Mouse (Mus musculus) embryonic facial prominence, embryonic 10.5 days (tissue): ENCODE data around the gene Tbc1d22a. TPM values are rescaled to one million over a fixed set of nuclear protein-coding genes. Genes with fewer than 3 reads are reported as not detected.
"Not testable (repeated sequence)": the region's sequence is repeated elsewhere in the genome, so short reads cannot be mapped to it uniquely, and the experiment has no call there.

ENCODE experiments used
- DNase-seq: peaks from one replicate; pipeline ENCODE4 v3.0.0-alpha.2; 2017; ENCODE audit warnings: low spot score
- H3K27ac ChIP-seq: fragments of 300-500 bp; sonication (generic); replicated peaks from 2 replicates; pipeline ENCODE4 v1.5.1; 2016; ENCODE audit warnings: mild to moderate bottlenecking
- H3K27me3 ChIP-seq: fragments of 300-500 bp; sonication (generic); replicated peaks from 2 replicates; pipeline ENCODE4 v1.6.1; 2016; ENCODE audit warnings: low read depth, mild to moderate bottlenecking; ENCODE audit not compliant: poor library complexity, severe bottlenecking
- H3K36me3 ChIP-seq: fragments of 300-500 bp; sonication (generic); replicated peaks from 2 replicates; pipeline ENCODE4 v1.6.1; 2016; ENCODE audit warnings: mild to moderate bottlenecking, moderate library complexity
- H3K4me1 ChIP-seq: fragments of 300-500 bp; sonication (generic); 2 replicates; pipeline ENCODE4 v1.6.1; 2016
- H3K4me3 ChIP-seq: fragments of 300-500 bp; sonication (generic); 2 replicates; pipeline ENCODE4 v1.5.1; 2016; ENCODE audit warnings: mild to moderate bottlenecking, moderate library complexity
- H3K9me3 ChIP-seq: fragments of 300-500 bp; sonication (generic); 2 replicates; pipeline ENCODE4 v1.6.1; 2016; ENCODE audit warnings: mild to moderate bottlenecking
- WGBS: fragments of 180-500 bp; shearing (Covaris S2); methylation state at CpG from one replicate; pipeline ENCODE4 v1.1.7; 2016; 5-methylcytosine and 5-hydroxymethylcytosine counted together
- polyA plus RNA-seq: library from polyadenylated mRNA; unstranded; fragments of >200 nt; fragmentation: Nextera tagmentation; extraction: Ambion mirVana; gene quantifications from 2 replicates; pipeline ENCODE4 v1.2.1, GENCODE M21; 2016

The Tbc1d22a gene
- polyA plus RNA-seq, 1 experiment from 2014 or later = 11.2 TPM

DNA sequence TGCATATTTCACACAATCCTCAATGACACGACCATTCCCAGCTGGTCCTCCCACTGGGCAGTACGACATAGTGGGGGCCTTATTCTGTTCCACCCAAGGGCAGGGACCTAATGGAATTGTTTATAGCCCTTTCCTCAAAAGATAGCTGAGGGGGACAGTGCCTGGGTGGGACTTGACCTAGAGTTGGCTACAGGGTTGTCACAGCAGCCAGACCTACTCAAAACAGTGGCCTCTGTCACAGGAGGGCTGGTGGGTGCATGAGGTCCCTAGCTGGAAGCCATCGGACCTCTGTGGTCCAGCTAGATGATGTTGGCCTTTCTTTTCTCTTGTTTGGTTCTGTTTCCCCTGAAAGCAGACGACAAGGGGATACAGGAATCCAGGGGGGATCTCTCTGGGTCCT lies 14.8 kb upstream of the Tbc1d22a start:
- Histone ChIP-seq H3K27ac (no peak overlapping the region), H3K4me3 (no peak overlapping the region), H3K9me3 (peaks cover 2% of the 10 kb centered on the region; the same call in 1 of the 2 replicates), H3K27me3 (no peaks in the 10 kb centered on the region), H3K36me3 (no peaks in the 10 kb centered on the region), H3K4me1 (peaks cover 21% of the 10 kb centered on the region)
- 78% methylated on average over 4 of the region's 4 CpGs for WGBS
- no peak for DNase-seq

DNA sequence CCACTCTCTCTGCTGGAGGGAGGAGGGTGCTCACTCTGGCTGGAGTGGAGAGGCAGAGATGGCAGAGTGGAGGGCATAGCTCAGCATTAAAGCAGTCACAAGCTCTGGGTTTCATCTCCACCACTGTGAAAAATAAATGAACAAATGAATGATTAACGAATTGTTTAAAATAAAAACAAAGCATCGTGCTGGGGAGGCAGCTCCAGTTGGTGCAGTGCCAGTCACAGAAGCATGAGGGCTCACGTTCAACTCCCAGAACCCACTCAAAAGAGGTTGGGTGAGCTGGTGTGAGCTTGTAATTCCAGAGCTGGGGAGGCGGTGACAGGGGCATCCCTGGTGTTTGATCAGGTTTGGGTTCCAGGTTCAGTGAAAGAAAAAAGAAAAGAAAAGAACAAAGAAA lies 14.1 kb upstream of the Tbc1d22a start:
- Histone ChIP-seq H3K27ac (no peak overlapping the region), H3K36me3 (no peaks in the 10 kb centered on the region), H3K4me1 (peaks cover 23% of the 10 kb centered on the region), H3K4me3 (no peak overlapping the region), H3K27me3 (no peaks in the 10 kb centered on the region), H3K9me3 (no peaks in the 10 kb centered on the region)
- WGBS = 59% methylated on average over 4 of the region's 4 CpGs
- no peak for DNase-seq

GRCm38 (mm10) chr15:86201095-86201494 lies 13.2 kb upstream of the Tbc1d22a start:
- H3K27ac ChIP-seq = no peak overlapping the region

DNA sequence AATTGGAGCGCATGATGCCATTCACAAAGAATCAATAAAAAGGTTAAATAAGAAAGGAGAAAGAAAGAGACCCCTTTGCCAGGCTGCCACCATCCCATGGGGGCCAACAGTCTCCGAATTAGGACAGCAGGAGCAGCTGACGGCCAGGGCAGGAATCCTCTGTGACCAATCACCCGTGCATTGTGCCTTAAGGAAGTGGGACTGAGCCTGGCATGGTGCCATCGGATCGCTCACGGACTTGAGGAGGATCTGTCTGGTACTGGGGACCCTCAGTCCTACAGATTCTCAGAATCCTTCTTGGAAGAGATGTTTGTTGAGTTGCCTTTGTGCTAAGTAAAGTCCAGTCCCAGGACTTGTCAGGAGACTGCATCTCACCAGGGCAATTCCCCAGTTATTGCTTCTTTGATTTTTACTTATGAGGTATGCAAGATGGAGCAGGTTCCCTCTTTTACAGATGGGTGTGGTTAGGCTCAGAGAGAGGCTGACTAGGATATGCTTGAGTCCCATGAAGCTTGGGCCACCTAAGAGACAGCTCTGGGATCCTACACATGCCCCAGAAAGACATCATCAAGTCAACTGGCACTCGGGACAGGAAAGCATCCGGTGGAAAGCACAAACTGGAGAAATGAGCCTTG lies 12.4 kb upstream of the Tbc1d22a start:
- DNase-seq = no peak
- 73% methylated on average over 9 of the region's 9 CpGs for WGBS
- no peaks in the 10 kb centered on the region for H3K9me3 ChIP-seq

More at GRCm38 (mm10) chr15:86201095-86201494, 13.2 kb upstream of the Tbc1d22a start:
- Histone ChIP-seq H3K4me1 (peaks cover 23% of the 10 kb centered on the region), H3K36me3 (no peaks in the 10 kb centered on the region), H3K4me3 (no peak overlapping the region), H3K27me3 (no peaks in the 10 kb centered on the region), H3K9me3 (no peaks in the 10 kb centered on the region)
- no peak for DNase-seq
- 50% methylated on average over 4 of the region's 4 CpGs for WGBS

GRCm38 (mm10) chr15:86202640-86203039 lies 11.6 kb upstream of the Tbc1d22a start:
- no peak overlapping the region for H3K4me3 ChIP-seq
- H3K36me3 ChIP-seq = no peaks in the 10 kb centered on the region
- WGBS = 48% methylated on average over 6 of the region's 6 CpGs
- no peaks in the 10 kb centered on the region for H3K9me3 ChIP-seq
- peak overlapping the region; percentile 27; the same call in 1 of the 2 replicates for H3K27ac ChIP-seq
- no peak for DNase-seq
- H3K27me3 ChIP-seq = no peaks in the 10 kb centered on the region
- peaks cover 23% of the 10 kb centered on the region for H3K4me1 ChIP-seq

More for the DNA sequence above, 12.4 kb upstream of the Tbc1d22a start:
- no peak overlapping the region for H3K27ac ChIP-seq
- H3K4me1 ChIP-seq = peaks cover 23% of the 10 kb centered on the region
- no peak overlapping the region for H3K4me3 ChIP-seq
- H3K27me3 ChIP-seq = no peaks in the 10 kb centered on the region
- no peaks in the 10 kb centered on the region for H3K36me3 ChIP-seq

DNA sequence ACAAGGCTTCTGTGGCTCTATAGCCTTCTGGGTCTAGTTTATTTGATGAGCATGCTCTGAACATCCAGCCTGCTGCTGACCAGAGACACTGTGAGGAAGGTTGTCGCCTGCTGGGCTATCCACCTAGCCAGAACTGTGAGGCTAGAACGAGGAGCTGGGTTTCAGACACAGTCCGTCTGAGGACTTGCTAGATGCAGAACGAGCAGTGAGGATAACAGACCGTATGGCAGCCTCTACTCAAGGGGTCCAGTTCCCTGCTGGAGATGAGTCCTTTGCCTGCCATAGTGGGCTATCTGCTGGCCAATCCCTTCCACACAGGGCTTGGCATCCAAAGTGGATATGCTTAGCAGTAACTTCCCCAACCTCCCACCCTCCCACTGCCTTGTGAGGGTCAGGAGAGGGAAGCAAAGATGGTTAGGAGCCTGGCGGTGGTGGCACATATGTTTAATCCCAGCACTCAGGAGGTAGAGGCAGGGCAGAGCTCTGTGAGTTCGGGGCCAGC lies 10.9 kb upstream of the Tbc1d22a start:
- H3K9me3 ChIP-seq = no peaks in the 10 kb centered on the region
- peaks cover 23% of the 10 kb centered on the region for H3K4me1 ChIP-seq
- DNase-seq = no peak
- H3K36me3 ChIP-seq = no peaks in the 10 kb centered on the region
- H3K27ac ChIP-seq = peak overlapping the region; percentile 57; the same call in 1 of the 2 replicates
- WGBS = 80% methylated on average over 7 of the region's 7 CpGs
- H3K27me3 ChIP-seq = no peaks in the 10 kb centered on the region
- no peak overlapping the region for H3K4me3 ChIP-seq

- Histone ChIP-seq H3K4me1 (peaks cover 23% of the 10 kb centered on the region), H3K36me3 (no peaks in the 10 kb centered on the region), H3K4me3 (peak overlapping the region; percentile 26), H3K27ac (peak overlapping the region; percentile 57), H3K27me3 (no peaks in the 10 kb centered on the region), H3K9me3 (no peaks in the 10 kb centered on the region)
- DNase-seq = peak; percentile 53
- WGBS = 43% methylated on average over 7 of the region's 7 CpGs
Observed at GRCm38 (mm10) chr15:86203942-86204561, 10.2 kb upstream of the Tbc1d22a start.

GRCm38 (mm10) chr15:86205300-86205699 lies 9.0 kb upstream of the Tbc1d22a start:
- Histone ChIP-seq H3K27me3 (no peaks in the 10 kb centered on the region), H3K36me3 (no peaks in the 10 kb centered on the region), H3K4me1 (peaks cover 23% of the 10 kb centered on the region), H3K4me3 (no peak overlapping the region), H3K27ac (no peak overlapping the region), H3K9me3 (no peaks in the 10 kb centered on the region)
- peak; percentile 48 for DNase-seq
- WGBS = 47% methylated on average over 2 of the region's 2 CpGs

GRCm38 (mm10) chr15:86206385-86206784 lies 7.9 kb upstream of the Tbc1d22a start:
- Histone ChIP-seq H3K4me3 (no peak overlapping the region), H3K9me3 (no peaks in the 10 kb centered on the region), H3K4me1 (peaks cover 23% of the 10 kb centered on the region), H3K36me3 (no peaks in the 10 kb centered on the region), H3K27me3 (no peaks in the 10 kb centered on the region), H3K27ac (no peak overlapping the region)
- WGBS = 74% methylated on average over 4 of the region's 4 CpGs
- DNase-seq = no peak

GRCm38 (mm10) chr15:86212193-86212592 lies 2.1 kb upstream of the Tbc1d22a start:
- H3K9me3 ChIP-seq, DNase-seq, H3K36me3 ChIP-seq, H3K27me3 ChIP-seq, H3K27ac ChIP-seq: not testable (repeated sequence)
- Histone ChIP-seq H3K4me3 (0 out of 2 replicates have a peak overlapping the region, but pooled peaks have one; percentile 15), H3K4me1 (peaks cover 22% of the 10 kb centered on the region)
- 91% methylated on average over 5 of the region's 5 CpGs for WGBS

DNA sequence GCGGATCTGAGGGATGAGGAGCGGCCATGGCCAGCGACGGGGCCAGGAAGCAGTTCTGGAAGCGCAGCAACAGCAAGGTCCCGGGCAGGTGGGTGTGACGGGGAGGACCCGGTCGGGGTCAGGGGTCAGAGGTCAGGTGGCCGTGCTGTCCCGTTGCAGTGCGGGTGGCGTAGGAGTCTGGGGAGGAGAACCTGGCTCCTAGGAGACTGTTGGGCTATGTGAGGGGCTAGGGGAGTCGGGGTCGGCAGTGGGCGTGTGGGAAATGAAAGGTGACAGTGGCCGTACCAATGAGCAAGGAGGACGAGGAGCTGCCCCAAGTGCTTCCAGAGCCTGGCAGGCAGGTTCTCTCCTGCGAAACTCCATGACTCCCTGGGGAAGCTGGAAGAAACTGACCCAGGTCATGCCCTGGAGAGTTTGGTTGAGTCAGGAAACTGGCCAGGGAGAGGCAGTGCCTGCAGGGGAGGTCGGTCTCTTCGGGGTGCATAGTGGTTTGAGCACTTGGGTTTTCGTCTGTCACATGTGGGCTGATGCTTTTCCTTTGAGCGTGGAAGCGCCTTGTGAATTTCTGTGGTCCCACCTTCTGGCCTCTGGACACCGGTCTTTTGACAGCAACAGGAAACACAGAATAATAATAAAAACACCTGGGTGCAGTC lies 416 bp downstream of the Tbc1d22a start:
- 16% methylated on average over 25 of the region's 25 CpGs for whole genome bisulfite sequencing
- no peak for DNase-seq
- Histone ChIP-seq H3K4me3 (peak overlapping the region; percentile 97), H3K9me3 (no peaks in the 10 kb centered on the region), H3K27ac (peak overlapping the region; percentile 92), H3K27me3 (no peaks in the 10 kb centered on the region), H3K36me3 (peaks cover 4% of the 10 kb centered on the region; the same call in 1 of the 2 replicates), H3K4me1 (peaks cover 22% of the 10 kb centered on the region)

DNA sequence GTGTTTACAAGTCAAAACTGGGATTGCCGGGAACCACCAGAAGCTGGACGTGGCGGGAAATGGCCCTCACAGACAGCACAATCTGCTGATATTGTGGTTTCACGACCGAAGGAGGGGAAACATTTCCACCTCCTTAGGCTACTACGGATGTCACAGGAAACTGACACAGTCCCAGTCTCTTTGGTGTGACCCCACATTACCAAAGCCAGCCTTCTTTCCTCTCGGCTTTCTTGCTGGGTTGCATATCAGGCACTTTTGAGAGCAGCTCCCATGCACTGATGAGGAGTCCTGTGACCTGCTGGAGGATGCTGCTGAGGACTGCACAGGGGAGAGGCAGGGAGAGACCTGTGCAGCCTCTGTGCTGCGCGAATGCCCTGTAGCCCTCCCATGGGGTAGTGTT lies 2.4 kb downstream of the Tbc1d22a start:
- H3K4me1 ChIP-seq = peaks cover 22% of the 10 kb centered on the region
- not testable (repeated sequence) for H3K27me3 ChIP-seq, H3K4me3 ChIP-seq, DNase-seq, H3K27ac ChIP-seq, H3K9me3 ChIP-seq, H3K36me3 ChIP-seq
- 85% methylated on average over 9 of the region's 9 CpGs for WGBS
